In the genomic region with DNA sequence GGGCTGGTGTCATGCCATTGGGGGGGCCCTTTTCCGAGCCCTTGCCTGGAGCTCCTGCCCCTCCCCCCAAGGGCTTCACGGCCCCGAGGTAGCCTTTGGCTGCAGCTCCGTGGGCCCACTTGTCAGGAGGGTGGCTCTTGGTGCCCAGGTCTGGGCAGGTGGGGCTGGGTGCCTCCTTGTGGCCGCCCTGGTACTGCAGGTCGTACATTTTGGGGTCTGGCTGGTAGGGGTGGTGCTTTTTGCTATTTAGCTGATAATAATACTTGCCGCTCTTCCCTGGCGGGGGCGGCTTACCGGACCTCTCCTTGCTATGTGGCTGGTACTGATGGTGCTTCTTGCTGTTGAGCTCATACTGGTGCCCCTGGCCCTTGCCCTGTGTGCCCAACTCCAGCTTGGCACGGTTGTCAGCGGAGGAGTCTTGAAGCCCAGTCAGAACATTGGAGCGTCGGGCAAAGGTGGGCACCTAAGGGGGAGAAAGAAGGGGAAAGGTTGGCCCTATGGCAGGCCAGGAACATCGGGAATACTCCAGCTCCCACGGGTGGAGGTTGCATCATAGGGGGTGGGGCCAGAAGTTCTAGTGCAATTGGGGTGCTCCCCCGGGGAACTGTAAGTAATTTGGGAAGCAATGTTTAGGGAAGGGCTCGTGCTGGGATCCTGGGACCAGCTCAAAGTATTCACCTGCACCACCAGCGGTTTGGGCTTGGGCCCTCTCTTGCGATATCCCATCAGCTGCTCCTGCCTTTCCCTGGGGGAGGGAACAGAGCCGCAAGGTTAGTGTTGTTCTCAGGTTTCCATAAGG, we compare ENCODE assay signal across 9 mouse cellular contexts. TPM values are rescaled to one million over a fixed set of nuclear protein-coding genes. Genes with fewer than 3 reads are reported as not detected.
DNase-seq lines count a peak whose midpoint lies in the region; ATAC-seq and TF ChIP-seq lines count a peak whose summit lies in the region.
"Had no signal": no experiment of that assay in that cellular context is flagged by ENCODE, and none has a peak within 500 bp of the region (broad histone marks: within the 10 kb centered on the region; RNA-seq: fewer than 3 reads in every experiment).

No protein-coding gene starts in this region.

- H3K9me3 ChIP-seq in neural tube, embryonic 11.5 days (ENCODE audit: control insufficient read depth, low read length), result no peaks in the 10 kb centered on the region
- H3K9me3 ChIP-seq in embryonic facial prominence, embryonic 11.5 days (replicated peaks; ENCODE audit: control insufficient read depth, low read length), result no peaks in the 10 kb centered on the region

- H3K4me1 ChIP-seq in neural tube, embryonic 11.5 days (ENCODE audit: control insufficient read depth, insufficient read depth, low read length), result peaks cover 42% of the 10 kb centered on the region
- H3K4me1 ChIP-seq in embryonic facial prominence, embryonic 11.5 days (ENCODE audit: control insufficient read depth, insufficient read depth, low read length), result peaks cover 48% of the 10 kb centered on the region
- peaks cover 30% of the 10 kb centered on the region for H3K4me1 ChIP-seq in kidney, adult 2 months (ENCODE audit: control insufficient read depth, insufficient read depth, low read length)
- H3K4me1 ChIP-seq in thymus, adult 2 months (replicated peaks; ENCODE audit: control insufficient read depth, insufficient read depth, low read length), result peaks cover 47% of the 10 kb centered on the region

- no peak for TF ChIP-seq POLR2A in kidney, adult 2 months (IDR thresholded peaks at IDR 0.05; ENCODE audit: low read depth, low read length)
- 0 out of 2 replicates have a peak, but pooled peaks have one; percentile 23 for TF ChIP-seq POLR2A in thymus, adult 2 months (IDR thresholded peaks at IDR 0.05; ENCODE audit: control insufficient read depth, extremely low read depth, insufficient read depth, low read length, poor library complexity)

- H3K4me2 ChIP-seq in neural tube, embryonic 11.5 days (ENCODE audit: low read depth), result no peak overlapping the region
- H3K4me2 ChIP-seq in embryonic facial prominence, embryonic 11.5 days (ENCODE audit: low read depth, low read length), result no peak overlapping the region

- no peak overlapping the region for H3K9ac ChIP-seq in neural tube, embryonic 11.5 days (ENCODE audit: low read length)
- no peak overlapping the region for H3K9ac ChIP-seq in embryonic facial prominence, embryonic 11.5 days (replicated peaks; ENCODE audit: low read length)

- 5% methylated on average over 21 of the region's 21 CpGs for WGBS in neural tube, embryonic 11.5 days
- WGBS in embryonic facial prominence, embryonic 11.5 days, result 11% methylated on average over 21 of the region's 21 CpGs
- whole genome bisulfite sequencing in kidney, adult 2 months, result 50% methylated on average over 21 of the region's 21 CpGs
- 83% methylated on average over 21 of the region's 21 CpGs for WGBS in thymus, adult 2 months

- TF ChIP-seq CTCF in kidney, adult 2 months (conservative IDR thresholded peaks at IDR 0.05; ENCODE audit: insufficient read depth, insufficient read length, low read depth, low read length), result peak; percentile 57
- TF ChIP-seq CTCF in thymus, adult 2 months (IDR thresholded peaks at IDR 0.05; ENCODE audit: borderline replicate concordance, control insufficient read depth, extremely low read depth, insufficient read depth, low read length, poor library complexity), result peak; percentile 86

- H3K27ac ChIP-seq in neural tube, embryonic 11.5 days (ENCODE audit: low read depth, low read length), result no peak overlapping the region
- H3K27ac ChIP-seq in embryonic facial prominence, embryonic 11.5 days (replicated peaks; ENCODE audit: low read depth, low read length), result no peak overlapping the region
- H3K27ac ChIP-seq in kidney, adult 2 months (ENCODE audit: insufficient read depth, low read depth, low read length), result no peak overlapping the region
- no peak overlapping the region for H3K27ac ChIP-seq in thymus, adult 2 months (ENCODE audit: control insufficient read depth, insufficient read depth, low read length)

- DNase-seq in neural tube, embryonic 11.5 days (ENCODE audit: low spot score), result peak; percentile 62
- no peak for DNase-seq in neural tube, embryonic 10.5 days (ENCODE audit: extremely low spot score, low spot score)
- DNase-seq in adrenal gland, adult 8-10 months, result peak; percentile 56
- peak; percentile 57 for DNase-seq in embryonic facial prominence, embryonic 11.5 days (ENCODE audit: low spot score)
- peak; percentile 59 for DNase-seq in kidney, adult 2 months
- DNase-seq in thymus, adult 2 months, result peak; percentile 71
- DNase-seq in gastrocnemius, adult 8-10 months (ENCODE audit: low spot score in 2 of 2), result no peak

- 0 out of 2 replicates have a peak, but pooled peaks cover 2% of the 10 kb centered on the region for H3K36me3 ChIP-seq in neural tube, embryonic 11.5 days (ENCODE audit: control insufficient read depth, insufficient read depth, low read length)
- no peaks in the 10 kb centered on the region; the same call in 1 of the 2 replicates for H3K36me3 ChIP-seq in embryonic facial prominence, embryonic 11.5 days (replicated peaks; ENCODE audit: control insufficient read depth, insufficient read depth, low read depth, low read length)
- H3K36me3 ChIP-seq in kidney, adult 2 months (ENCODE audit: control insufficient read depth, insufficient read depth, low read length), result peaks cover 6% of the 10 kb centered on the region; the same call in 1 of the 2 replicates
- H3K36me3 ChIP-seq in thymus, adult 2 months (ENCODE audit: control insufficient read depth, insufficient read depth, low read length), result peaks cover 24% of the 10 kb centered on the region

- no peak for ATAC-seq in neural tube, embryonic 11.5 days (ENCODE audit: insufficient read depth, low FRiP score, low TSS enrichment)
- ATAC-seq in embryonic facial prominence, embryonic 11.5 days (replicated peaks; ENCODE audit: insufficient number of reproducible peaks, low FRiP score, low TSS enrichment, low read depth), result no peak
- ATAC-seq in megakaryocyte progenitor cell, adult 5-6 weeks (replicated peaks; ENCODE audit: poor library complexity), result 0 out of 2 replicates have a peak, but pooled peaks have one; percentile 17

- H3K4me3 ChIP-seq in neural tube, embryonic 11.5 days (ENCODE audit: low read depth, low read length), result no peak overlapping the region
- H3K4me3 ChIP-seq in embryonic facial prominence, embryonic 11.5 days (ENCODE audit: low read depth, low read length), result 0 out of 2 replicates have a peak overlapping the region, but pooled peaks have one; percentile 5
- no peak overlapping the region for H3K4me3 ChIP-seq in kidney, adult 2 months (ENCODE audit: insufficient read depth, low read depth, low read length)
- no peak overlapping the region for H3K4me3 ChIP-seq in thymus, adult 2 months (ENCODE audit: control insufficient read depth, insufficient read depth, low read length)
- H3K4me3 ChIP-seq: erythroblast, embryonic 14.5 days had no signal

- H3K27me3 ChIP-seq in neural tube, embryonic 11.5 days (ENCODE audit: control insufficient read depth, insufficient read depth, low read length), result peaks cover 64% of the 10 kb centered on the region
- peaks cover 53% of the 10 kb centered on the region for H3K27me3 ChIP-seq in embryonic facial prominence, embryonic 11.5 days (ENCODE audit: control insufficient read depth, insufficient read depth, low read length)
- no peaks in the 10 kb centered on the region for H3K27me3 ChIP-seq in kidney, adult 2 months (replicated peaks; ENCODE audit: control insufficient read depth, insufficient read depth, low read length)
- H3K27me3 ChIP-seq in thymus, adult 2 months (ENCODE audit: control insufficient read depth, insufficient read depth, low read length), result no peaks in the 10 kb centered on the region

RNA-seq across cellular contexts. Expression of a gene that starts 4.0 kb away (rescaled TPM):
- polyA plus RNA-seq in neural tube, embryonic 11.5 days (2014; fragmentation: Nextera tagmentation; extraction: Ambion mirVana), result 6.0 and 6.1 TPM in 2 replicates
- 100 to 1,000 TPM in 1 of 4 experiments, 10 to 100 TPM in 3; 70.8 to 227 (median 87.4) TPM for total RNA-seq in adrenal gland, adult 8-10 months (2022)
- 4.4 and 4.8 TPM in 2 replicates for polyA plus RNA-seq in embryonic facial prominence, embryonic 11.5 days (2014; fragmentation: Nextera tagmentation; extraction: Ambion mirVana)
- 9.3 and 10.6 TPM in 2 replicates for polyA plus RNA-seq in kidney, adult 2 months (2012; rRNA removed)
- total RNA-seq in megakaryocyte progenitor cell, adult 5-6 weeks (2015), result 19.9 and 21.5 TPM in 2 replicates
- 24.8 and 25.4 TPM in 2 replicates for total RNA-seq in megakaryocyte progenitor cell, adult 5-6 weeks (2017)
- 54.7 and 56.8 TPM in 2 replicates for polyA plus RNA-seq in thymus, adult 2 months (2012; rRNA removed)
- total RNA-seq in gastrocnemius, adult 8-10 months (2022), result 1 to 10 TPM; 2.1 to 3.0 (median 2.2) TPM

RNA-seq across cellular contexts. Expression of a gene that starts 41.3 kb away (rescaled TPM):
- polyA plus RNA-seq in neural tube, embryonic 11.5 days (2014; fragmentation: Nextera tagmentation; extraction: Ambion mirVana), result 6.8 and 7.0 TPM in 2 replicates
- 10 to 100 TPM; 15.3 to 24.0 (median 16.5) TPM for total RNA-seq in adrenal gland, adult 8-10 months (2022)
- 10.3 and 12.2 TPM in 2 replicates for polyA plus RNA-seq in embryonic facial prominence, embryonic 11.5 days (2014; fragmentation: Nextera tagmentation; extraction: Ambion mirVana)
- polyA plus RNA-seq in kidney, adult 2 months (2012; rRNA removed), result 2.1 and 2.7 TPM in 2 replicates
- 1.9 and 2.1 TPM in 2 replicates for total RNA-seq in megakaryocyte progenitor cell, adult 5-6 weeks (2015)
- 2.7 and 3.6 TPM in 2 replicates for total RNA-seq in megakaryocyte progenitor cell, adult 5-6 weeks (2017)
- 8.1 and 8.2 TPM in 2 replicates for polyA plus RNA-seq in thymus, adult 2 months (2012; rRNA removed)
- total RNA-seq in gastrocnemius, adult 8-10 months (2022), result 1 to 10 TPM; 1.1 to 3.3 (median 2.5) TPM

RNA-seq across cellular contexts. Expression of a gene that starts 59.3 kb away (rescaled TPM):
- polyA plus RNA-seq in neural tube, embryonic 11.5 days (2014; fragmentation: Nextera tagmentation; extraction: Ambion mirVana), result 61.5 and 65.0 TPM in 2 replicates
- total RNA-seq in adrenal gland, adult 8-10 months (2022), result 1 to 10 TPM; 4.6 to 8.1 (median 5.6) TPM
- polyA plus RNA-seq in embryonic facial prominence, embryonic 11.5 days (2014; fragmentation: Nextera tagmentation; extraction: Ambion mirVana), result 87.1 and 91.8 TPM in 2 replicates
- 3.5 and 3.9 TPM in 2 replicates for polyA plus RNA-seq in kidney, adult 2 months (2012; rRNA removed)
- 1.8 and 2.8 TPM in 2 replicates for total RNA-seq in megakaryocyte progenitor cell, adult 5-6 weeks (2015)
- 3.0 and 3.2 TPM in 2 replicates for total RNA-seq in megakaryocyte progenitor cell, adult 5-6 weeks (2017)
- polyA plus RNA-seq in thymus, adult 2 months (2012; rRNA removed), result 20.6 and 22.5 TPM in 2 replicates
- 1 to 10 TPM in 1 of 4 experiments, under 1 TPM in 3; 0.29 to 1.1 (median 0.68) TPM for total RNA-seq in gastrocnemius, adult 8-10 months (2022)

Comparison
In these comparisons a context has a peak if more than half of its experiments do, and no peak if none do; other contexts are left out.
1. DNase-seq: peak in neural tube, embryonic 11.5 days (single experiment), adrenal gland, adult 8-10 months (single experiment), embryonic facial prominence, embryonic 11.5 days (single experiment), kidney, adult 2 months (single experiment) and thymus, adult 2 months (single experiment); none in neural tube, embryonic 10.5 days (single experiment) and gastrocnemius, adult 8-10 months (0 of 2).